8 mouse cellular contexts compared by ENCODE assay signal in genomic region chr3:130708967-130709924, GRCm38 (mm10). TPM values are rescaled to one million over a fixed set of nuclear protein-coding genes. Genes with fewer than 3 reads are reported as not detected.
A peak's percentile ranks its signal among the peaks of the same experiment; 100 is the strongest.
DNase-seq lines count a peak whose midpoint lies in the region; ATAC-seq and TF ChIP-seq lines count a peak whose summit lies in the region.

Gene Ostc, minus strand, starts transcription at chr3:130709444.

- peak; percentile 97 for ATAC-seq in G1E (ENCODE audit: extremely low read depth, insufficient number of reproducible peaks, low FRiP score, poor library complexity, severe bottlenecking)
- ATAC-seq in forebrain, embryonic 16.5 days: peak; percentile 98
- peak; percentile 95 for ATAC-seq in lung, embryonic 14.5 days (ENCODE audit: insufficient read depth)

- DNase-seq in G1E (ENCODE audit: low spot score): peak; percentile 86
- DNase-seq in cerebellum, adult 18-20 months: peak; percentile 95 to 98
- peak; percentile 92 to 93 for DNase-seq in heart, postnatal 36 days
- peak; percentile 94 to 95 for DNase-seq in layer of hippocampus, adult 2 months (ENCODE audit: low spot score in 2 of 2)
- DNase-seq in lung, embryonic 14.5 days: peak; percentile 99
- peak; percentile 96 for DNase-seq in thymus, adult 2 months

- no peaks in the 10 kb centered on the region for H3K27me3 ChIP-seq in G1E (ENCODE audit: insufficient read depth, low read length)
- no peaks in the 10 kb centered on the region for H3K27me3 ChIP-seq in forebrain, embryonic 16.5 days (replicated peaks; ENCODE audit: control insufficient read depth, insufficient read depth, low read length)
- H3K27me3 ChIP-seq in lung, embryonic 14.5 days (ENCODE audit: insufficient read depth, low read length): no peaks in the 10 kb centered on the region
- no peaks in the 10 kb centered on the region for H3K27me3 ChIP-seq in thymus, adult 2 months (ENCODE audit: control insufficient read depth, insufficient read depth, low read length)

- peaks cover 24% of the 10 kb centered on the region for H3K4me1 ChIP-seq in G1E (ENCODE audit: insufficient read depth, low read depth, low read length)
- peaks cover 19% of the 10 kb centered on the region for H3K4me1 ChIP-seq in forebrain, embryonic 16.5 days (replicated peaks; ENCODE audit: control insufficient read depth, insufficient read depth, low read length)
- peaks cover 4% of the 10 kb centered on the region for H3K4me1 ChIP-seq in lung, embryonic 14.5 days (ENCODE audit: insufficient read depth)
- H3K4me1 ChIP-seq in olfactory bulb, adult 2 months (ENCODE audit: control insufficient read depth, insufficient read depth, low read length): peaks cover 4% of the 10 kb centered on the region; the same call in 1 of the 2 replicates
- peaks cover 3% of the 10 kb centered on the region for H3K4me1 ChIP-seq in thymus, adult 2 months (replicated peaks; ENCODE audit: control insufficient read depth, insufficient read depth, low read length)

- H3K9me3 ChIP-seq in G1E (replicated peaks): no peaks in the 10 kb centered on the region
- no peaks in the 10 kb centered on the region for H3K9me3 ChIP-seq in forebrain, embryonic 16.5 days (ENCODE audit: control insufficient read depth, low read length)
- no peaks in the 10 kb centered on the region for H3K9me3 ChIP-seq in lung, embryonic 14.5 days (ENCODE audit: low read depth, low read length)

- TF ChIP-seq POLR2A in olfactory bulb, adult 2 months (IDR thresholded peaks at IDR 0.05; ENCODE audit: insufficient read depth, low read depth, low read length): peak; percentile 98
- TF ChIP-seq POLR2A in thymus, adult 2 months (IDR thresholded peaks at IDR 0.05; ENCODE audit: control insufficient read depth, extremely low read depth, insufficient read depth, low read length, poor library complexity): peak; percentile 89

- no peak for TF ChIP-seq CTCF in G1E (IDR thresholded peaks at IDR 0.05; ENCODE audit: low read depth, low read length)
- no peak for TF ChIP-seq CTCF in layer of hippocampus, adult 2 months (conservative IDR thresholded peaks at IDR 0.05)
- TF ChIP-seq CTCF in lung, embryonic 14.5 days (IDR thresholded peaks at IDR 0.05; ENCODE audit: low read depth): no peak
- TF ChIP-seq CTCF in olfactory bulb, adult 2 months (IDR thresholded peaks at IDR 0.05; ENCODE audit: insufficient read depth, low read depth, low read length): no peak
- 0 out of 2 replicates have a peak, but pooled peaks have one; percentile 41 for TF ChIP-seq CTCF in thymus, adult 2 months (IDR thresholded peaks at IDR 0.05; ENCODE audit: borderline replicate concordance, control insufficient read depth, extremely low read depth, insufficient read depth, low read length, poor library complexity)

- H3K4me3 ChIP-seq in G1E (ENCODE audit: low read depth, low read length): peak within 1 kb of the TSS; percentile 84
- H3K4me3 ChIP-seq in forebrain, embryonic 16.5 days (replicated peaks; ENCODE audit: low read length): peak within 1 kb of the TSS; percentile 83
- H3K4me3 ChIP-seq in layer of hippocampus, adult 2 months: peak within 1 kb of the TSS; percentile 88
- H3K4me3 ChIP-seq in lung, embryonic 14.5 days (ENCODE audit: low read depth, low read length): peak within 1 kb of the TSS; percentile 77
- peak within 1 kb of the TSS; percentile 58 for H3K4me3 ChIP-seq in olfactory bulb, adult 2 months (ENCODE audit: insufficient read depth, low read depth, low read length)
- peak within 1 kb of the TSS; percentile 92 for H3K4me3 ChIP-seq in thymus, adult 2 months (ENCODE audit: control insufficient read depth, insufficient read depth, low read length)

- 0% methylated on average over 45 of the region's 45 CpGs for WGBS in forebrain, embryonic 16.5 days
- under 1% methylated on average over 45 of the region's 45 CpGs for WGBS in lung, embryonic 14.5 days
- under 1% methylated on average over 45 of the region's 45 CpGs for WGBS in olfactory bulb, adult 2 months
- WGBS in thymus, adult 2 months: under 1% methylated on average over 45 of the region's 45 CpGs

- H3K9ac ChIP-seq in forebrain, embryonic 16.5 days (replicated peaks; ENCODE audit: low read depth, low read length): peak within 1 kb of the TSS; percentile 89
- H3K9ac ChIP-seq in lung, embryonic 14.5 days: peak within 1 kb of the TSS; percentile 91

- H3K27ac ChIP-seq in forebrain, embryonic 16.5 days (ENCODE audit: low read length): peak within 1 kb of the TSS; percentile 84
- peak within 1 kb of the TSS; percentile 83 for H3K27ac ChIP-seq in layer of hippocampus, adult 2 months
- H3K27ac ChIP-seq in lung, embryonic 14.5 days (ENCODE audit: low read depth): peak within 1 kb of the TSS; percentile 89
- no peak within 1 kb of the TSS; the same call in 1 of the 2 replicates for H3K27ac ChIP-seq in olfactory bulb, adult 2 months (ENCODE audit: insufficient read depth, low read depth, low read length)
- peak within 1 kb of the TSS; percentile 29; the same call in 1 of the 2 replicates for H3K27ac ChIP-seq in thymus, adult 2 months (ENCODE audit: control insufficient read depth, insufficient read depth, low read length)

- peak within 1 kb of the TSS; percentile 85 for H3K4me2 ChIP-seq in forebrain, embryonic 16.5 days (ENCODE audit: low read length)
- peak within 1 kb of the TSS; percentile 70 for H3K4me2 ChIP-seq in lung, embryonic 14.5 days

- H3K36me3 ChIP-seq in G1E (replicated peaks): peaks cover 19% of the 10 kb centered on the region
- H3K36me3 ChIP-seq in forebrain, embryonic 16.5 days (ENCODE audit: control insufficient read depth, insufficient read depth): no peaks in the 10 kb centered on the region
- peaks cover 6% of the 10 kb centered on the region for H3K36me3 ChIP-seq in lung, embryonic 14.5 days (ENCODE audit: insufficient read depth)
- H3K36me3 ChIP-seq in thymus, adult 2 months (ENCODE audit: control insufficient read depth, insufficient read depth, low read length): no peaks in the 10 kb centered on the region; the same call in 1 of the 2 replicates

- intact Hi-C loops in heart, postnatal 36 days (cut with DNase I): loop anchor here (5.0 to 10.0 kb wide), 3 partner anchors 804 to 877 kb away; partner anchors contain the start of genes Casp6, Gar1 and Pla2g12a

RNA-seq across cellular contexts. Expression of gene Ostc, which starts in this region (rescaled TPM):
- total RNA-seq in G1E (2014; fragmentation: Nextera tagmentation) (141 and 182 TPM in 2 replicates), G1E (2017) (238 and 252 TPM in 2 replicates)
- polyA plus RNA-seq in G1E (2012): 24.6 and 32.9 TPM in 2 replicates
- 235 and 243 TPM in 2 replicates for polyA plus RNA-seq in forebrain, embryonic 16.5 days (2015; fragmentation: Nextera tagmentation; extraction: Ambion mirVana)
- 10 to 100 TPM; 48.4 to 53.1 TPM for total RNA-seq in heart, postnatal 36 days (2021)
- total RNA-seq in layer of hippocampus, adult 2 months (2021): 10 to 100 TPM; 61.8 to 63.1 TPM
- polyA plus RNA-seq in lung, embryonic 14.5 days (2014; fragmentation: Nextera tagmentation; extraction: Ambion mirVana): 401 and 409 TPM in 2 replicates
- not detected in 2 replicates for polyA plus RNA-seq in olfactory bulb, adult 2 months (2012; ENCODE audit: insufficient read depth, insufficient read length, low replicate concordance, missing spikeins)
- 61.8 and 69.1 TPM in 2 replicates for polyA plus RNA-seq in thymus, adult 2 months (2012; rRNA removed)
